Mouse (Mus musculus) brown adipose tissue, adult 24 weeks (tissue): ENCODE results near the gene Prrg2. TPM values are rescaled to one million over a fixed set of nuclear protein-coding genes. Genes with fewer than 3 reads are reported as not detected.

Source experiments
- H3K27ac ChIP-seq: fragments of 200-500 bp; replicated peaks from 2 replicates; pipeline ENCODE4 v1.5.1; 2012; ENCODE audit warnings: low read depth, mild to moderate bottlenecking, low read length
- H3K4me1 ChIP-seq: fragments of 200-500 bp; 2 replicates; pipeline ENCODE4 v1.6.1; 2012; ENCODE audit warnings: low read length, mixed read lengths; ENCODE audit not compliant: control insufficient read depth, insufficient read depth, insufficient read length
- H3K4me3 ChIP-seq: fragments of 200-500 bp; 2 replicates; pipeline ENCODE4 v1.5.1; 2012; ENCODE audit warnings: low read depth, mild to moderate bottlenecking, low read length, moderate library complexity; ENCODE audit not compliant: insufficient read depth
- polyA plus RNA-seq: library from polyadenylated mRNA; stranded (reverse); fragments of >200 nt; gene quantifications from 2 replicates; pipeline ENCODE4 v1.2.4, GENCODE M21; 2012; ENCODE audit not compliant: missing spikeins, insufficient read depth, insufficient read length

Prrg2 gene
- polyA plus RNA-seq, 1 experiment: 33.8 TPM

- Histone ChIP-seq H3K27ac (peak within 1 kb of the TSS; percentile 100), H3K4me1 (peaks cover 6% of the 10 kb centered on the region; the same call in 1 of the 2 replicates), H3K4me3 (peak within 1 kb of the TSS; percentile 70)
Observed at GRCm38 (mm10) chr7:45017242-45018061, 45.0 kb downstream of the Prrg2 start, which contains the start of gene Rras. Gene Rras, plus strand, starts transcription at chr7:45017961.

DNA sequence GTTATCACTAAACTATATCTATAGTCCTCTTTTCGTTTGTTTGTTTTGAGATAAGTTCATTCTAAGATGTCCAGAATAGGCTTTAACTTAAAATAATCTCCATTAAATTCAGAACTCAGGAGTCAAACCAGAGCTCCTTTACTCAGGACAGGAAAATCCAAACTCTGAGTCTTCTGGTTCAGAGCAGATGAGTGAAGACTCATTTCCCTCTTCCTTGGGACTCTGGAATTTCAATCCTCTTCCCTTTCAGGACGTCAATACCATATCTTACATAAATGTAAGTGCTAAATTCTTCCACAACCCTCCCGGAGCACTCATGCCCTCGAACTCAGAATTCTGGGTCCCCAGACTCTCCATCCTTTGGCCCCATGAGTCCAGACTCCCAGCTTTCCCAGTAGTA, 45.7 kb downstream of the Prrg2 start:
- H3K27ac ChIP-seq: peak overlapping the region; percentile 100
- H3K4me3 ChIP-seq: peak overlapping the region; percentile 70
- peaks cover 6% of the 10 kb centered on the region; the same call in 1 of the 2 replicates for H3K4me1 ChIP-seq

- Histone ChIP-seq H3K27ac (peak within 1 kb of the TSS; percentile 100), H3K4me3 (peak within 1 kb of the TSS; percentile 78), H3K4me1 (peaks cover 6% of the 10 kb centered on the region; the same call in 1 of the 2 replicates)
Observed at GRCm38 (mm10) chr7:45015957-45016612, 46.4 kb downstream of the Prrg2 start, which contains the start of gene Scaf1. Gene Scaf1, minus strand, starts transcription at chr7:45016363.

DNA sequence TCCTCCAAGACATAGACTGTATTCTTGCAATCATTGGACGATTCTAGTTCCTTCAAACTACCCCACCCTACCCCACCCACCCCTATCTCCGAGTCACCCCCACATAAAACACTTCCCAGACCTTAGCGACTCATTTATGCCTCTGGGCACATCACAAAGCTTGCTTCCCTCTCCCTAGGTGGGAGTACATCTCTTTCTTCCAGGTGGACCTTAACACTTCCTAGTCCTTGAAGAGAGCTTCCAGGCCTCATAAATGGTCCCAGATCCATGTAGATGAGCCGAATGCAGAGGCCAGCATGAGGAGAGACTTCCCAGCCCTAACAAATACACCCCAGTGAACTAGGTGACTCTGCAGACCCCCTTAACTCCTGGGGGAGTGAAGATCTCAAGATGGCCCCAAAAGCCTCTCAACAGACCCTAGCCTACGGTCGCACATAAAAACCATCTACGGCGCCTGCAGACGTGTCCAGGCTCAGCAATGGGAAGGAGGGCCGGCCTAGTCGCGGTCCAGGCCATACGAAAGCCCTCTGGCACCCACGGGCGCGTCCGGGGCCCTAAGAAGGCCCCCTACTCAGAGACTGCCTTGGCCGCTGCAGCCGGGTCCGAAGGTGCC, 47.0 kb downstream of the Prrg2 start:
- H3K27ac ChIP-seq: peak overlapping the region; percentile 82
- H3K4me3 ChIP-seq: peak overlapping the region; percentile 78
- peaks cover 6% of the 10 kb centered on the region; the same call in 1 of the 2 replicates for H3K4me1 ChIP-seq

DNA sequence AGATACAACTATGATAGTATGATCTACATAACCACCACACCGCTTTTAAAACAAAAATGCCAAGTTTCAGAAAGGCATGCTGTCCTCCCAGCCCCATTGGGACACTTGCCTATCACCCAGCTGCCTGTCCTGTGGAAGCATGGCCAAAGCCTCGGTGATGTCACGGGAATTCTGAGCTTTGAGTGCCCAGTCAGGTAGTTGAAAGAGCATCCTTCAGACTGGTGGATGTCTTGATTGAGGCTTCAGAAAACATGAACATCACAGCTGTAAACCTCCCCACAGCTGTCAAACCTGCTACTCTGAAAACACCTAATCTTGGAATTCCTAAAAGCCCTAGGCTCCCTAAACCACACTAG, 48.4 kb downstream of the Prrg2 start:
- Histone ChIP-seq H3K4me3 (no peak overlapping the region), H3K27ac (no peak overlapping the region), H3K4me1 (peaks cover 6% of the 10 kb centered on the region; the same call in 1 of the 2 replicates)

- H3K27ac ChIP-seq: peak overlapping the region; percentile 53
- H3K4me3 ChIP-seq: no peak overlapping the region
- peaks cover 6% of the 10 kb centered on the region; the same call in 1 of the 2 replicates for H3K4me1 ChIP-seq
Observed at GRCm38 (mm10) chr7:45013366-45014095, 48.9 kb downstream of the Prrg2 start.

GRCm38 (mm10) chr7:45012824-45013223, 49.7 kb downstream of the Prrg2 start:
- Histone ChIP-seq H3K4me3 (no peak overlapping the region), H3K27ac (peak overlapping the region; percentile 53), H3K4me1 (peaks cover 6% of the 10 kb centered on the region; the same call in 1 of the 2 replicates)

DNA sequence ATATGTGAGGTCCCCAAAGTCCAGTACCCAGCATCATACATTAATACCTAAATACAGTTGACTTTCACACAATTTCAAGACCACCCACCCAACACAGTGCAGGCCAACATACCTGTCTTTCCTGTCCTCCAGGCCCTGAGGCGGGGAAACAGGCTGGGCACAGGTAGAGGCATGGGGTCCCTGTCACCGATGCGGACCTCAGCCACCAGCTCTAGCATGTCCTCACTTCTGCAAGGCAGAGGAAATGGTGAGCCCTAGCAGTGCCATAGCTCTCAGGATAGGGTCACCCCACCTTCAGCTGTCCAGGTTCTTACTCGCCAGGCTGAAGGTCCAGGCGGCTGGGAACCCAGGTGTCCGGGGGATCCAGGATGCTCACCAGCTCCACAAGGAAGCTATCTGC, 50.5 kb downstream of the Prrg2 start:
- H3K4me3 ChIP-seq: no peak overlapping the region

DNA sequence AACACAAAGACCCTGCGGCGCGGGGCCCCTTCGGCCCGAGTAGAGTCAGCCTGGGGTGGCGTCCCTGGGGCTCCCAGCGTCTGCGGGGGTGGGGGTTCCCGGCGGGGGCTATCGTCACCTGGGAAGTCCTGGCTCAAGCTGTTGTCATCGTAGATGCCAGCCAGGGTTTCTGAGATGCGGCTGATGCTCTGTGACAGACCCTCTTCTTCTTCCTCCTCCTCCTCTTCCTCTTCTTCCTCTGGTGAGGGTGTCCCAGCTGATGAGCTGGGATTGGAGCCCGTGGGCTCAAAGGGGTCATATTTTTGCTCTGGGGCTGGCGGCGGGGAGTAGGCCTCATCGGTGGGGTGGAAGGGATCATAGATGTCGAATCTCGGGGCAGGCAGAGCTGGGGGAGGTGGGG, 54.1 kb downstream of the Prrg2 start:
- Histone ChIP-seq H3K4me1 (peaks cover 1% of the 10 kb centered on the region; the same call in 1 of the 2 replicates), H3K27ac (no peak overlapping the region), H3K4me3 (no peak overlapping the region)

More for the DNA sequence above, 50.5 kb downstream of the Prrg2 start:
- H3K27ac ChIP-seq: no peak overlapping the region
- peaks cover 6% of the 10 kb centered on the region; the same call in 1 of the 2 replicates for H3K4me1 ChIP-seq

DNA sequence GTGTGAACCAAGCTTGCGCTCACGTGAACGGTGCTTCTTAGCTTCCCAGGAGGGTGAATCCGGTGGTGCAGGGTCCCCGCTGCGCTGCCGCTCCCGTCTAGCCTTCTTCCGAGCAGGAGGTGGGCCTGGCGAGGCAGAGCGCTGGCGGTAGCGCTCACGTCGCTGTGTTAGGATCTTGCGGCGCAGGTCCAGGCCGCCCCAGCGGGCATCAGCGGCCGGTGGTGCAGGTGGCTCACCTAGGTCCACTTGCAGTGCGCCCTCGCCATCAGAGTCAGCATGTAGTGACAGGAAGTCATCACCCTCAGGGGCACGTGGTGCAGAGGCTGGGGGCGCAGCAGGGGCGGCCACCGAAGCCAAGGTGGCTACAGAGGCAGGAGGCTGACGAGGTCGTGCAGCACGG, 54.6 kb downstream of the Prrg2 start:
- H3K4me1 ChIP-seq: no peaks in the 10 kb centered on the region; the same call in 1 of the 2 replicates
- H3K4me3 ChIP-seq: no peak overlapping the region
- no peak overlapping the region for H3K27ac ChIP-seq

DNA sequence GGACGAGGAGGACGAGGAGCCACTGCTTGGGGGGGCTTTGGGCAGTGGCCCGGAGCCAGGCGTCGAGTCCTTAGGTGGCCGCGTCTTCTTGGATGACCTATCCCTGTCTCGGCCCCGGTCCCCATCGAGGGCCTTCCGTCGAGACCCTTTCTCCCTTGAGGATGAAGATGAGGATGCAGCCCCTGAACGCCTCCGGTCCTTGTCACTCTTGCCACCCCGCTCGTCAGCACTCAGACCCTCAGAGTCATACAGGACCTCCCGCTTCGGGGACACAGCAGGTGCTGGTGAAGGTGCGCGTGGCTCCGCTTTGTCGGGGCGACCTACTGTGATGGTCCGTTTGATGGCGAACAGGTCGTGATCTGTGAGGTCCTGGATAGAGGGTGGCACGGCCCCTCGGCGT, 55.3 kb downstream of the Prrg2 start:
- Histone ChIP-seq H3K4me1 (no peaks in the 10 kb centered on the region), H3K4me3 (no peak overlapping the region)

DNA sequence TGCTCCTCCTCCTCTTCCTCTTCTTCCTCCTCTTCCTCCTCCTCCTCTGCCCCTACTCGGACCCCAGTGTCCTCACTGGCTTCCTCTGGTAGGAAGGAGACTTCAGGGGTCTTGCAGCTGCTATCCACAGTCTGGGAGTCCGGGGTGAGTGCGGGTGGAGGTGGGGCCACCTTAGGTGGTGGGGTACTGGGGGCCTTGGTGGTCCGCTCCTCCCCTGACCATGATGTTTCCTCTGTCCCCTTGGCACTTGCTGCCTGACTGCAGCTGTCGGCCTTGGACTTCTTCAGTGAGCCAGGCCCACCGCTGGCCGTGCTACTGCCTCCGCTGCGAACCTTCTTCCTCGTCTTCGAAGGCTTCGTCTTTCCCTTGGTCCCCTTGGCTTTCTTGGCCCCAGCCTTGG, 56.0 kb downstream of the Prrg2 start:
- no peak overlapping the region for H3K4me3 ChIP-seq
- H3K27ac ChIP-seq: no peak overlapping the region
- no peaks in the 10 kb centered on the region for H3K4me1 ChIP-seq

More for the DNA sequence above, 55.3 kb downstream of the Prrg2 start:
- H3K27ac ChIP-seq: no peak overlapping the region

GRCm38 (mm10) chr7:45005321-45005992, 57.0 kb downstream of the Prrg2 start:
- Histone ChIP-seq H3K27ac (no peak overlapping the region), H3K4me3 (no peak overlapping the region), H3K4me1 (no peaks in the 10 kb centered on the region)

DNA sequence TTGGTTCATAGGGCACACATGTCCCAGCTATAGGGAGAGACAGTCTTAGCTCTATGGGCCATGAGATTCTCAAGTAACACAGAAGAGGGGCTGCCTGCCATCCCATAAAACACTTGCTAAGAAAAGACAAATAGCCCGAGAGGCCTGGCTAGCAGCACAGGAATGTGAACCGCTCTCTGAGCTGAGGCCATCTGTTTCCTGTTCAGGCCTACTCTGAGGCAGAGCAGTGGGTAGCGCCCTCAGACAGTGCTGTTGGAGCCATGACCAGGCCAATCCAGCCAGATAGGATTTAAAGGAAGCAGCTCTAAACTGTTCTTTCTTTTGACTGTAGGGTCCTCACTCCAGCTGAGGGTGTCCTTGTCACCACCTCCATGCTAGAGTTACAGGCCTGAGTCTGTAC, 57.9 kb downstream of the Prrg2 start:
- no peak overlapping the region for H3K4me3 ChIP-seq
- H3K4me1 ChIP-seq: peaks cover under 1% of the 10 kb centered on the region; the same call in 1 of the 2 replicates
- no peak overlapping the region for H3K27ac ChIP-seq
